Mouse (Mus musculus) liver, postnatal 0 days (tissue): ENCODE results near the gene Zfhx3.

Experiments
- CTCF ChIP-seq: sonication (generic); IDR thresholded peaks from 2 replicates; pipeline ENCODE4 v1.5.1; 2016; ENCODE audit warnings: antibody characterized with exemption, low read depth
- EP300 ChIP-seq: IDR thresholded peaks from 2 replicates; pipeline ENCODE4 v1.6.1; 2016; ENCODE audit warnings: antibody characterized with exemption, low read depth, mild to moderate bottlenecking

DNA sequence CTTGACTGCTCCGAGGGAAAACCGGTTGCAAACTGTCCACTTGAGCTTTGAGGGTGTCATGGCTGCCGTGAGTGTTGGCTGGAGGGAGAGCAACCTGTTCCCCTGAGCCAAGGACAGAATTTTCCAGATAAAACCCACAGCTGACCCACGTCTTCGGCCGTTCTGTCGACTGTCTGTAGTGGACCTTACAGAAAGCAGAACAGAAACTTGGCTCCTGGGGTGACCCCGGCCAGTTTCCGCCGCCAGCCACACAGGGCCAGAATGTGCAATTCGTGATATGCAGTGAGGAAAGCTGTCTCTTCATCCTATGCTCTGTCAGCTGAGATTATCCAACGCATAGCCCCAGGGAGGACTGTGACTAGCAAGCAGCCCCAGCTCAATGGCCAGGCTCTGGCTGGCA is 968.4 kb downstream of the Zfhx3 start:
- TF ChIP-seq CTCF (no peak), EP300 (no peak)
